Mouse (Mus musculus): Measurements from ENCODE around the gene Pip4k2b.

Pip4k2b gene

DNA sequence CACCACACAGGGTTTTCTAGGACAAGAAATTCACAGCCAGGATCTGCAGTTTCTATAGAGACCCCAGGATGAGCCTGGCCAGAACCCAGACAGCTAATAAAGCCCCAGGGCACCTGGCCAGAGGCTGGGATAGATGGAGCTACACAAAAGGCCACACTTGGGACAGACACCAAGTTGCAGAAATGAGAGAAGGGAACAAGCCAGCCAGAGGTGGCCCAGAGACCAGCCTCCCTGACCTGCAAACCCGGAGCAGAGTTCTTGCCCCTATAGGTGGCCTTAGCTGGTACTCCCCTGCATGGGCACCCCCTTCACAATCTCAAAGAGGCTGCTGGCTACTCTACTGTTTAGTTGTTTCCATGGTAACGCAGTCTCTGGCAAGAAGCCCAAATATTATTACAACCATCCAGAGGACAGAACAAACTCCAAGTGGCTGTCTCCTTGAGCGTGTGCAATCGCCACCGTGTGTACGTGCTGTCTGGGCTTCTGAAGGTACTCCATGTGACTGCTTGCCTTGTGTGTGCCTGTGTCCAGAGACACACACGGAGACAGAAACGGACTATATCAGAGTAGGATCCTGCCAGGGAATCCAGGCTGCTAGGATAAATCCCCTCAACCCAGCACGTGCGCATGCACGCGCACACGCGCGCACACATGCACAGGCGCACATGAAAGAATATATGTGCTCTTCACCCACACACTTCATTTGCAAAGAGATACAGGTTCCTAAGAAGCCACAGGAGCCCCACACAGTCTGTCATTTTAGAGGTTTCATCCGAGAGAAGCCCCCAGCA is 49.4 kb downstream of the Pip4k2b start:
- DNase-seq (ENCODE audit: low spot score) = no peak

DNA sequence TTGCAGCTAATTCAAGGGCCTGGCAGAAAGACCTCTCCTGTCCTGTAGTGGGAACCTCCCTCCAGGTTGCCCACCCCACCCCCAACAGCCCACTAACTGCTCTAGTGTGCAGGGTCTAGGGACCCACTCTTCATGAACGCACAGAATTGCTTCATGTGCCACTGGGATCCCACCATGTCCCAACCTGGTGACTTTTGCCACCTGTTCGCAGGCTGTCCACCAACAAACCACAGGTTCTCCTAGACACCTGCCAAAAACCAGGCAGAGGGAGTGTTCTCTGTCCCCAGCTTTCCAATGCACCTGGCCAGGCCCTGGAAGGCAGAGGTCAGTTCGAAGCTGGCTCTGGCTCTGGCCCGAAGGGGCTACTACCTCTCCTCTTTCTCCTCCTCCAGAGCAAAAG is 50.1 kb downstream of the Pip4k2b start:
- no peak for DNase-seq (ENCODE audit: low spot score)

DNA sequence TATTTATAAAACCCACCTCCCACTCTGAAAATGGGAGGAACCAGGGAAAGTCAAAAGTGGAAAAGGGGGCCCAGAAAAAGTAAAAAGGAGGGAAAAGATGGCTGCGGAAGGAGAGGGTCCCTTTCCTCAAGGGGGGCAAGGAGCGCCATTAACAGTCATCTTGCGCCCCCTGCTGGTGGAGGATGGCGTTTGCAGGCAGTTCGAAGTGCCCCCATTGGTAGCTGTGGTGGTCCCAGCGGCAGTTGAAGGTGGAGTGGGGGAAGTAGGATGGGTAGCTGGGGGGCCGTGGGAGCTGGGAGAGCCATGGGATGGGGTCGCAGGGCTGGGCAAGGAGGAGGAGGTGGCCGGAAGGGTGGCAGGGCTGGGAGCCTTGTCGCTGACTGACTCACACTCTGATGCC is 54.6 kb downstream of the Pip4k2b start:
- DNase-seq (ENCODE audit: low spot score) = no peak

DNA sequence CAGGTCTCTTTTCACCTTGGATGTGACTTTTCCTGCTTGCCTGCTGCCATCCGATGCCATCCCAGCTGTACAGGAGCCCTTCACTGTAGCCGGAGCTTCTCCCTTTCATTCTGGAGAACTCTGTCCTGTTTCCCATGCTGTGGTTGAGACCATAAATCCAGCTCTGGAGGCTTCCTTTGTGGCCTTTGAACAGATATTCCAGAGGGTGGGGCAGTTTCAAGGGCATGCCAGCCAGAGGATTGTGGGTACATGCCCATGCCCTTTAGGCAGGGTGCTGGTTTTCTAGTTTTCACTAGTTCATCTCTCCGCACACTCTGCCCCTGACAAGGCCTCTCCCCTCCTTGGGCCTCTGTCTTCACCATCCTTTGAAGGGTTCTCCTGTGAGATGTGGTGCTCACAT is 57.4 kb downstream of the Pip4k2b start:
- no peak for DNase-seq (ENCODE audit: low spot score)

DNA sequence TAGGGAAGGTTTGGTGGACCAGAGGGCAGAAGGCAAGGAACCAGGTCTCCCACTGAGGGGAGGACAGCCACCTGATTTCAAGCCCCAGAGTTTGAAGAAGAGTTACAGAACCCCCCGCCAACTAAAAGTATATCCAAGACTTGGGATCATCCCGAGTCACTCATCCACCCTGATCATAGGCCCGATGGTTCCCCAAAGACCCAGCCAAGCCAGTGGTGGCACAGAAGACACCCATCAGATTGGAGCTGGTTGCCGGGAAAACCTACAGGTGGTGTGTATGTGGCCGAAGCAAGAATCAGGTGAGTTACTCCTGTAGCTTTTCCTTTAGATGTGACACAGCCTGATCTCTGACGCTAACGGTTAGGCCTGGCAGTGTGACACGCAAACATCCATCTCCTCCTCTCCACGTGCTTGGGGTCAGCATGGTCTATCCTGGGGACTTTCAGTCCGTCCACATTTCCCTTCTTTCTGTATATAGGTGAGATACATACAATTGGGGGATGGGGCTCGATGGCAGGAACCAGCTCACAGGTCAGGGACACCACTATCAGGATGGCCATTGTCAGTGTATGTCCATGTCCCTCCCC is 58.1 kb downstream of the Pip4k2b start:
- no peak for DNase-seq (ENCODE audit: low spot score)

DNA sequence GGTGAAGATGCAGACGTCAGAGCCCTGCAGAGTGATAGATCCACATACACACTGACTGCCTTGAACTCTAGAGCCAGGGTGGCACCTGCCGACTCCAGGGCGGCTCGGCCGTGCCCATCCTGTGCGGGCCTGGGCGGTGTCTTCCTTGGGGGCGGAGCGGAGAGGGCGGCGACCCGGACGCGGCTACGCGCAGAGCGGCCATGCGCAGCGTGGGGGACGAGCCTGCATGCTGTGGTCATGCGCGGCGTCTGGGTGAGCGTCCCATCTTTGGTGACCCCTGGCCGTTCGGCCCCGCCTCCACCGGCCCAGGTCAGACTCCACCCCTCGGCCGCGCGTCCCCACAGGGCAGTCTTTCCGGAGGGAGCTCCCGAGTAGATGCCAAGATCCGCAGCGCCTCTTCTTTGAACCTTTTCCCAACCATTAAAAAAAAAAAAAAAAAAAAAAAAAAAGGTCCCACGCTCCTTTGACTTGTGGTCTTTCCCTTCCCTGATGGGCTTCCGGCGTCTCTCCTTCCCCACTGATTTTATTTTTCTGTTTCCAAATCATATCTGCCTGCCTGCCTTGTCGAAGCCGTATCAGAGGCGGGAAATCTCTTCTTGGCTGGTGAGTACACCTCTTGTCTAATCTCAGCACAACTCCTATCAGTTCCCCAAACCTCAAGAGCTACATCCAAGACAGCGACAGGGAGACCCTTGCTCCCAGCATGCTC is 58.7 kb downstream of the Pip4k2b start, which contains the start of gene Cisd3:
Gene Cisd3 (plus strand): TSS at position 214 of the 709 bp plus-strand sequence.
- peak; percentile 82 for DNase-seq (ENCODE audit: low spot score)

DNA sequence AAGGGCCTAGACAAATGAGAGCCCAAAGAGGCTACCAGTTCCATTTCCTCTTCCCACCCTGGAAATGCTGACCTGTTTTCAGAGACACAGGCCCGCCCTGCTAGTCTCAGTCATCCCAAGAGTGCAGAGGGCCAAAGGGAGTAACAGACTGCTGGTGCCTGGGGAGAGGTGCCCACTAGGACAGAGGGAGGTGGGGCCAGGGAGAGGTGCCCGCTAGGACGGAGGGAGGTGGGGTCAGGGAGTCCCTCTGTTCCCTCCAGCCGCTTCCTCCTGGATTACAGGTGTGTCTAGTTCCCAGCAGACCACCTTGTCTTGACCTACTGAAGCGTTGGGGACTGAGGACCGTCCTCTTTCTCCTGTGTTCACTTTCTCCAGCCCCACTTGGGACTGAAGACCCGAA is 59.7 kb downstream of the Pip4k2b start:
- DNase-seq (ENCODE audit: low spot score) = no peak

DNA sequence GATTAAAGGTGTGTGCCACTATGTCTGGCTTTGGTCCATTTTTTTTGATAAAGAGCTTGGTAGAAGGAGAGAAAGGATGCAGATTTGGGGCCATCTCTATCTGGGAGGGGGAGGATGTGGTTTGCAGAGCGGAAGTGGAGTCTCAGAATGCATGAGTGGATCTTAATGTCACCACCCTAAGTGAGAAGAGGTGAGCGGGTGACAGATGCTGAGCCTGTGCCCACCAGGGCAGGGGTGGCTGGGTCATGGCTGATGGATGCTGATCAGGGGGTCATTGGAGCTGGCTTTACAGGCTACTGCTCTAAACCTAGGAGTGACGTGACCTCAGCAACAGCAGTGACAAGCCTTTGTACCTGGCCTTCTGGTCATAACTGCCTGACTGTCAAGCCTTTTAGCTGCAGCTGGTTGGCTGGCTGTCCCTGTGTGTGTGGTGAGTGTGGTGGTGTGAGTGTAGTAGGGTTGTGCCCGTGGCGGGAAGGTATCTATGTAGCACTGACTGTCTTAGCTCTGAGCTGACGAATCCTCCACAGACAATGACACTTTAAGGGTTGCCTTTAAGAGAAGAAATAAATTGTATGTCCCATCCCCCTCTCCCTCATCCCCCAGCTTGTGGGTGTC is 60.3 kb downstream of the Pip4k2b start:
- DNase-seq (ENCODE audit: low spot score) = no peak

DNA sequence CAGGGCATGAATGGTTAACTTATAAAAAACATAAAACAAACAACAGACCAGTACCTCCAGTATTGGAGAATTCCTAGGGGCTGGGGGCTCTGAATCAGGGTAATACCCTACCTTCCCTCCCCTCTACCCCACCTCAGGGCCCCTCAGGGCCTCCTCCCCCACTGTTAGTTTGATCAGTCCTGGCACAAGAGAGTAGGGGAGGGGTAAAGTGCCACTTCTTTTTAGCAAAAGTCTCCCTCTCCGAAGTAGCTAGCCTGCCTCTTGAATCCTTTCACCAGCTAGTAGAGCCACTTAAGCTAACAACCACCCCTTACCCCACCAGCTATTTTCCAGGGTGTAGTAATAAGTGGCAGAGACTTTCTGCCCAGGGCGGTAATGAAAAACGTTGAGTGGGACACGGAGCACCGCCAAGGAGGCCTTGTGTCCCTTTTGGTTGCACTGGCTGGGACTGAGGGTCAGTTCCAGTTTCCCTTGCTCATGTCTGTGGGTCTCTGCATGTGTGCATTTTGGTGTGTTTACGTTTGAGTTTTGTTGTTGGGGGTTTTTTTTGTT is 61.9 kb downstream of the Pip4k2b start:
- no peak for DNase-seq (ENCODE audit: low spot score)

DNA sequence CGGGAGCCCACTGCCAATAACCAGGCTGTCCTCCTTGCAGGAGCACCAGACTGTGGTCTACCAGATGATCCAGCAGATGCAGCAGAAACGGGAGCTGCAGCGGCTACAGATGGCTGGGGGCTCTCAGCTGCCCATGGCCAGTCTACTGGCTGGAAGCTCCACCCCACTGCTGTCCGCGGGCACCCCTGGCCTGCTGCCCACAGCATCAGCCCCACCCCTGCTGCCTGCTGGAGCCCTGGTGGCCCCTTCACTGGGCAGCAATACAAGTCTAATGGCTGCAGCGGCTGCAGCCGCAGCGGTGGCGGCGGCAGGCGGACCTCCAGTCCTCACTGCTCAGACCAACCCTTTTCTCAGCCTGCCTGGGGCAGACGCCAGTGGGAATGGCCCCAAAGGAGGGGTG is 64.1 kb downstream of the Pip4k2b start:
- DNase-seq (ENCODE audit: low spot score) = no peak

DNA sequence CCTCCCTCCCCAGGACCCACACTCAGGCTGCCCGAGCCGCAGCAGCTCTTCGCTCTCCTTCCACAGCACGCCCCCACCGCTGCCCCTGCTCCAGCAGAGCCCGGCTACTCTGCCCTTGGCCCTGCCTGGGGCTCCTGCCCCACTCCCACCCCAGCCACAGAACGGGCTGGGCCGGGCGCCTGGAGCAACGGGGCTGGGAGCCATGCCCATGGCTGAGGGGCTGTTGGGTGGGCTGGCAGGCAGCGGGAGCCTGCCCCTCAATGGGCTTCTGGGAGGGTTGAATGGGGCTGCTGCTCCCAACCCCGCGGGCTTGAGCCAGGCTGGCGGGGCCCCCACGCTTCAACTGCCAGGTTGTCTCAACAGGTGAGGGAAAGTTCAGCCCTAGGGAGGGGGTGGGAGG is 66.2 kb downstream of the Pip4k2b start:
- no peak for DNase-seq (ENCODE audit: low spot score)

DNA sequence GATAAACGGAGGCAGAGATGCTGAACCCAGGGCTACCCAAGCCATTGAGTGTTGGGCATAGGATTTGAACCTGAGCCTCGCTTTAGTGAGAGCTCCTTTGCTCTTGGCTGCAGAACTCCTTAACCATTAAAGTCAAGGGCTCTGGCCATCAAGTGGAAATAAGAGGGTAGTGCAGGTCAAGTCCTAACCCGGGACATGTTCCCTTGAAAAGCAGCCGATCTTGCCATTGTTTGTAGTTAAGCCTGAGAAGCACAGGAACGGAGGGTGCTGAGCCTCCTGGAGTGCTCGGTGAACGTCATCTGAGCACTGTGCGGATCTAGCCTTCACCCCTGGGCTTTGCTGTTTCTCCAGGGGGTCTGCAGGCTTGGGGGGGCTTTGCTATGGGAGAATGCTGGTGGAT is 66.7 kb downstream of the Pip4k2b start:
- DNase-seq (ENCODE audit: low spot score) = no peak

DNA sequence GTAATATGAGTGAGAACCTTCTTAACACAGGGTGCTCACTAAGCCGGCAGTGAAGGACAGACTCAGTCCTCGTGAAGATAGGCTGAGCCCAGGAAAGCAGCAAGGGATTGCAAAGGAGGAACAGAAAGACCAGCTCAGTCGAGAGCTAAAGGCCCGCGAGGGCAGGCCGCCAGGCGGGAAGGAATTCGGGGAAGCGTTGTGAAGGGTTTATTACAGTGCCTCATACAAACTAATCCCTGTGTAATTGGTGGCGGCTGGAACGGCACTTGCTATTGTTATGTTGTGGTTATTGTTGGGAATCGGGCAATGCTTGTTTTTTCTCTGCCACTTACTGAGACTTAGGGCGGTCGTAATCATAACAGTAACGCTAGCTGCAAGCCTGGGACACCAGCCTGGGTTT is 67.1 kb downstream of the Pip4k2b start:
- no peak for DNase-seq (ENCODE audit: low spot score)

DNA sequence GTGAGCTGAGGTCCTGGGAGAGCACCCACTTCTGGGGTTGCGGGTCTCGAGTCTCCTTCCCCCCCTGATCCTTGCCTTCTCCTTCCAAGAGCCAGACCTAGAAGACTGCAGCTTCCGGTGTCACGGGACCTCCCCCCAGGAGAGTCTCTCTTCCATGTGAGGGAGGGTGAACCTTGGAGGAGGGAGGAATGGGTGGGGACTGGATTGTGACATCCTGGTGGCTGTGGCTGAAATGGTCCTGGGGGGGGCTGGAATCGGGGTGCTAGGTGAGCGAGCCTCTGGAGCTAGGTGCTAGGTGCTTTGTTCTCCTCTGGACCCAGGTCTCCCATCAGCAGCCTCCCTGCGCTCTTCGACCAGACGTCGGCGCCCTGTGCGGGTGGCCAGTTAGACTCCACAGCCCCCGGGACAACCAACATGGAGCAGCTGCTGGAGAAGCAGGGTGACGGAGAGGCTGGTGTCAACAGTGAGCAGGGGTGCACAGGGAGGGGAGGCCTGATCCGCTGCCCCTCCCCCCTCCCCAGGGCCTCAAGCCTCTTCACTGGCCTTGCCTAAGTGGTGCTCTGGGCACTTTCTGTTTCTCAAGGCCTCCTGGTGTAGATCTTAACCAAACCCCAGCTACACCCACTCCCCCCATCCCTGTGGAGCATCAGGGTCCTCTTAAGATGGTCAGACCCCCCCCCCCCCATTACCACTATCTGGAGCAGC is 68.3 kb downstream of the Pip4k2b start:
- DNase-seq (ENCODE audit: low spot score) = no peak

DNA sequence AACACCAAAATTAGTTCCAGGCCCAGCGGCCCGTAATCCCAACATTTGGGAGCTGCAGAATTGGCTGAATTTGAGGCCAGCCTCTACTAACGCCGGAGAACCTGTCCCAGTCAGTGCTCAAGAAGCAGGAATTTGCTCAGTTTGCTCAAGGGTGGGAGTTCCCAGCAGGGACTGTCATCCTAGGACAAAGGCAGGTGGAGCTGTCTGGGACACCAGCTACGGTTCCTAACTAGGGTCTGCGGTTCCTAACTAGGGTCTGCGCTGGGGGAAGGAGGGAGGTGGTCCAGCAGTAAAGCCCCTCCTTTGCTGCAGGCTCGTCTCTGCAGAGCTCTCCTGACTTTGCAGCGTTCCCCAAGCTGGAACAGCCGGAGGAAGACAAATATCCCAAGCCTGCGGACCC is 71.4 kb downstream of the Pip4k2b start:
- DNase-seq (ENCODE audit: low spot score) = no peak

DNA sequence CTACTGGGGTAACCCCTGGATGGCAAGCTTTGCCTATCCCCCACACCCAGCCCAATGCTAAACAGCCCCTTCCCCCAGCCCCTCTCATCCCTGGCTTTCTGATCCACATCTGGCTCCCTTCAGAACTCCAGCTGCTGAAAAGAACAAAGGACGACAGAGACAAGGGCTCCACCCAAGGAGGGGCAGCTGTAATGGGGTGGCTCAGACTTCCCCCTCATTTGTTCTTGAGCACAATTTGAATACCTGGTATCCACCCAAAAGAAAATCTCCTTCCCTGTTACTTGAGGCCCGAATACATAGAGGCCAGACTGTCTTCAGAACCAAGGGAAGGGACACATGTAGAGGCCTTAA is 73.4 kb downstream of the Pip4k2b start:
- no peak for DNase-seq (ENCODE audit: low spot score)

DNA sequence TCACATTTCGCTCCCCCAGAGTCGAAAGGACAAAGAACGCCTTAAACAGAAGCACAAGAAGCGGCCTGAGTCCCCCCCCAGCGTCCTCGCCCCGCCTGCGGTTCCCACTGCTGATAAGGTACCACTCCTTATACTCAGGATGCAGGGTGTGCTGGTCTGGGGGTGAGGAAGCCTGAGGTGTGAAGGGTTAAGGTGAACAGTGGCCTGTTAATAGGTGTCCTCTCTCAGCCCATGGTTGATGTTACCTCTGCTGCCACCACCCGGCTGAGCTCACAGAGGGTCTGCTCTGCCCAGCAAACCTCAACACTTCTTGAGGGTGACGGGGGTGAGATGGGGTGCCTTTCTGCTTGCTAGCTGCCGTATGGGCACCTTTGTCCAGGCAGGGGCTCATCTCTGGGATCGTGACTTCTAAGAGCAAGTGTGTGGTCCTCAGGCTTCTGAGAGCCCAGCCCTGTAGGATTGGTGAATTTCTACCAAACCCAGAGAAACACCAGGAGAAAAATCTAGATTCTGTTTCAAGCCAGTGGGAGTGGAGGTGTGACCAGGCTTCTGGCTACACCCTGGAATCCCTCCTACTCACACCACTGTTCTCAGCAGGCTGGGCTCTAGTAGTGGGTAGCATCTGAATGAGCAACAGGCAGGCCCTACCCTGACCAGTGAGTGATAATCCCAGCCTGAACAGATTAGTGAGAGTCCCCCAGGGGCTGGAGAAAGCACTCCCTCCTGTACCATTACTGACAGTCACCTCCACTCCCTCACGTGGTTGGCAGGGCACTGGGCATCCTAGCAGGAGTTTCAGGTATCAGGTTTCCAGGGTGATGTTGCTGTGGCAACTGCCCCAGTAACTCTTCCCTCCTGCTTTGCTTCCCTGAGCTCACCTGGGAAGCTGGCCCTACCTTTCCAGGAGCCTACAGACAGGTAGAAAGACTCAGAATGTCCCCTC is 74.0 kb downstream of the Pip4k2b start:
- DNase-seq (ENCODE audit: low spot score) = no peak

DNA sequence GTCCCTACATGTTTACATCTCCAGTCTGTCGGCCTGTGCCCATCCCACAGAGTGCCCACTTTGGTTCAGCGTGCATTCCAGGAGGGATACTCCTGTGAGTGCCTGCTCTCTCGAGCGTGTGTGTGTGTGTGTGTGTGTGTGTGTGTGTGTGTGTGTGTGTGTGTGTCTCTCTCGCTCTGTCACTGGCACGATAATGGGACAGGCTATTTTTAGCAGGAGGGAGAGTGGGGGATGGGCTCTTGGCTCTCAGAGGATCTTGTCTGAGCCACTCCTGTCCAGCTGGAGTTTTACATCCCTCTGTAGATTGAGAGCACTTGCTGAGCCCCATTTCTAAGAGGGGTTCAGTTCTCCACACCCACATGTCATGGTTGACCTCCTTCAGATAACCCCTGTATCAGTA is 74.7 kb downstream of the Pip4k2b start:
- DNase-seq (ENCODE audit: low spot score) = no peak

DNA sequence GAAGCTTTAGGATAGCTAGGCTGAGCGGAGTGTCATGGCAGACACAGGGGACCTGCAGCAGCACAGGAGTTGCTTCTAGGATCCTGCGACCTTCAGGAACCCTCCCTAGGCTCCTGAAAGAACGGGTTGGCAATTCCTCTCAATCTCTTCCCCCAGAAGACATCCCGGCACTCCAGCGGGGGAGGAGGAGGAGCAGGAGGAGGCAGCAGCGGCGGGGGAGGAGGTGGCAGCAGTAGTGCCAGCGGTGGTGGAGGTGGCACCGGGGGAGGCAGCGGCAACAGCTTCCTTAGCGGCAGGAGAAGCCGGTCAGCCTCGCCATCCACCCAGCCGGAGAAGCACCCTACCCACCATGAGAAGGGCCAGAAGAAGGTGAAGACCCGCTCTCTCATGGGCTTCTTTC is 75.2 kb downstream of the Pip4k2b start:
- DNase-seq (ENCODE audit: low spot score) = no peak

DNA sequence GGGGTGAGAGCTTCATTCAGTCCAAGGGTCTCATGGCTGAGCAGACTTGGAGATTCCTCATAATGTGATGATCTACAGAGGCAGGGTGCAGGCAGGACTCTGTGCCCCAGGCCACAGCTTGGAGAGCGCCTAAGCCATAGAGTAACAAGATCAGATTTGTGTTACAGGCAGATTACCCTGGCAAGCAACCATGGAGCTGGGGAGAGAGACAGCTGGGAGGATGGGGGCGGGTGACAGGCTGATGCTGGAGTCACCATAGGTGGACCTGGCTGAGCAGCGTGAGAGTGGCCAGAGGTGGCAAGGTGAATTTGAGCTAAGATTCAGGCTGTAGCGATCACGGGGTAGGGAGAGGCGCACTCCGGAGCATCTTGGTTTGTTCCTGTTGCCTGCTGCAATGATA is 76.3 kb downstream of the Pip4k2b start:
- no peak for DNase-seq (ENCODE audit: low spot score)

DNA sequence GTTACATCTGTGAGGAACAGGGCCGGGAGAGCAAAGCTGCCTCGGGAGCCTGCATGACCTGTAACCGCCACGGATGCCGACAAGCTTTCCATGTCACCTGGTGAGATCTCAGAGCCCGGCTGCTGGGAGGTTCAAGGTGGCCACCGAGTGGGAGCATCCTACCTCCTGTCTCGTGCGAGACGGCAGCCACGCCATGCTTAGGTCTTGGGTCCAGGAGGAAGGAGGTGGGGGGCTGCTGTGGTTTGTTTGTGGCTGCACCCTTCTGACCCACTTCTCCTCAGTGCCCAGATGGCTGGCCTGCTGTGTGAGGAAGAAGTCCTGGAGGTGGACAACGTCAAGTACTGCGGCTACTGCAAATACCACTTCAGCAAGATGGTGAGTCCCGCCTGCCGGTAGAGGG is 77.7 kb downstream of the Pip4k2b start:
- DNase-seq (ENCODE audit: low spot score) = no peak

Measured in left cerebral cortex, adult 11 months (tissue).